Mouse (Mus musculus): Measurements from ENCODE around the gene Ccdc137. TPM values are rescaled to one million over a fixed set of nuclear protein-coding genes. Genes with fewer than 3 reads are reported as not detected.
"Not testable (repeated sequence)": the region's sequence is repeated elsewhere in the genome, so short reads cannot be mapped to it uniquely, and the experiment has no call there.

The Ccdc137 gene
- 13.3 and 18.2 TPM in 2 replicates for polyA plus RNA-seq (2015; fragmentation: Nextera tagmentation; extraction: Ambion mirVana)

DNA sequence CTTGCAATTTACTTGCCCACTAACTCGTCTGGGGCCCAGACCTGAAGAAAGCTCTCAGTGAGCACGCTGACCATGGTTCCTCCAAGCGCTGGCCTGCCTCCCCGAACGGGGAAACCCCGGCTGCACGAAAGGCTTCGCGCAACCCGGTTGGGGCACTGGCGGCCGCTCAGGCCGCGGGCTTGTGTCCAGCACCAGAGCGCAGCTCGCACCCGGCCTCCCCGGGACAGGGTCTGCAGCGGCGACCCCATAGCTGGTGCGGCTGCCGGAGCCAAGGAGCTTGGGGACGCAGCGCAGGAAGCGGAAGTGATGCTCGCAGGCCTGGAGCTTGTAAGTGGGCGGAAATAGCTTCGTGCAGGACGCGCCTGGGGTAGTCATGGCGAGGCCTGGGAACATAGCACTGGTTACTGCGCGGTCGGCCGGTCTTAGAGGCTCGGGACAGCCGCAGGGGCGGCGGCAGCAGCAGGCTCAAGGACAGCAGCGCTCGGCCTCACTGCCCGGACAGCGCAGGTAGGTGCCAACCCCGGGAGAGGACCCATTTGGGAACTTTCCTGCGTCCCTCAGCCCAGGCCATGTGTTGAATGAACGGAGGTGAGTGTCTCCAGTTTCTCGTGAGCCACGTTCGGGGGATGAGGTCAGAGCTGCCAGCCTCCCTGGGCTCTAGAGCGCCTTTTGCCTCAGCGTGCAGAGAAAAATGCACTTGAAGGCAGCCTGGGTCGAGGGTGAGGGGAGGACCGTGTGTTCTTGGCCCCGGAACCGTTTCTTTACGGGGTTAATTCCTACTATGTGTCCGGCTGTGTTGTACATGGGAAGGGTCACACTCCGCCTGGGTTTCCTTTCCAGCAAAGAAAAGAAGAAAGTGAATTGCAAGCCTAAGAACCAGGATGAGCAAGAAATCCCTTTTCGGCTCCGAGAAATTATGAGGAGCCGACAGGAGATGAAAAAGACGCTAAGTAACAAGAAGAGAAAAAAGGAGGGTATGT is at the start of gene Ccdc137, which contains the start of gene Oxld1:
Ccdc137 (plus strand) TSS at position 344 of the 980 bp plus-strand sequence.
Oxld1 (minus strand) TSS at position 297 of the 980 bp plus-strand sequence.
- ATAC-seq (ENCODE audit: low FRiP score, low TSS enrichment) = peak; percentile 84
- WGBS = 4% methylated on average over 60 of the region's 62 CpGs

DNA sequence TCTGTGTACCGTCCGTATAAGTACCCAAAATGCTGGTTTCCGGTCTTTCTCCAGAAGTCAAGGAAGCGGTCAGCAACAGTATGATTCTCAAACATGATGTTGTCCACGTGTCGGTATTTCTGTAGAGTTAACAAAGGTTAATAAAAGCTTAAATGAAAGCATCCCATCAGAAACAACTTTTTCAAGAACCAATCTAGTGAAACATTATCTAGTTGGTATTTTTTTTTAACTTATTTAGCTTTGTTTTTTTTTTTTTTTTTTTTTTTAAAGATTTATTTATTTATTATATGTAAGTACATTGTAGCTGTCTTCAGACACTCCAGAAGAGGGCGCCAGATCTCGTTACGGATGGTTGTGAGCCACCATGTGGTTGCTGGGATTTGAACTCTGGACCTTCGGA is 44.3 kb upstream of the Ccdc137 start:
- not testable (repeated sequence) for H3K9ac ChIP-seq (ENCODE audit: low read length); H3K27ac ChIP-seq (replicated peaks); H3K9me3 ChIP-seq (ENCODE audit: control insufficient read depth, low read length); H3K27me3 ChIP-seq (ENCODE audit: control insufficient read depth, insufficient read depth, low read length); ATAC-seq (ENCODE audit: low FRiP score, low TSS enrichment); DNase-seq (ENCODE audit: low spot score); H3K4me2 ChIP-seq (replicated peaks; ENCODE audit: low read depth); H3K4me3 ChIP-seq (ENCODE audit: low read depth, low read length); H3K4me1 ChIP-seq (replicated peaks; ENCODE audit: control insufficient read depth, insufficient read depth)
- WGBS = 96% methylated on average over 7 of the region's 10 CpGs
- H3K36me3 ChIP-seq (ENCODE audit: control insufficient read depth, insufficient read depth, low read length) = peaks cover 48% of the 10 kb centered on the region
- peak; percentile 11; the same call in 1 of the 2 replicates for TF ChIP-seq CTCF (IDR thresholded peaks at IDR 0.05; ENCODE audit: low read depth)

More for the DNA sequence above, at the start of gene Ccdc137, which contains the start of gene Oxld1:
- H3K9me3 ChIP-seq (ENCODE audit: control insufficient read depth, low read length) = no peaks in the 10 kb centered on the region
- no peaks in the 10 kb centered on the region for H3K27me3 ChIP-seq (ENCODE audit: control insufficient read depth, insufficient read depth, low read length)
- H3K9ac ChIP-seq (ENCODE audit: low read length) = peak within 1 kb of the TSS; percentile 92
- H3K4me2 ChIP-seq (replicated peaks; ENCODE audit: low read depth) = peak within 1 kb of the TSS; percentile 94
- H3K4me3 ChIP-seq (ENCODE audit: low read depth, low read length) = peak within 1 kb of the TSS; percentile 92
- H3K4me1 ChIP-seq (replicated peaks; ENCODE audit: control insufficient read depth, insufficient read depth) = 0 out of 2 replicates have a peak, but pooled peaks cover 4% of the 10 kb centered on the region
- DNase-seq (ENCODE audit: low spot score) = peak; percentile 87
- TF ChIP-seq EP300 (optimal IDR thresholded peaks at IDR 0.05) (no peak), CTCF (IDR thresholded peaks at IDR 0.05; ENCODE audit: low read depth) (no peak)
- H3K36me3 ChIP-seq (ENCODE audit: control insufficient read depth, insufficient read depth, low read length) = no peaks in the 10 kb centered on the region
- H3K27ac ChIP-seq (replicated peaks) = peak within 1 kb of the TSS; percentile 85

DNA sequence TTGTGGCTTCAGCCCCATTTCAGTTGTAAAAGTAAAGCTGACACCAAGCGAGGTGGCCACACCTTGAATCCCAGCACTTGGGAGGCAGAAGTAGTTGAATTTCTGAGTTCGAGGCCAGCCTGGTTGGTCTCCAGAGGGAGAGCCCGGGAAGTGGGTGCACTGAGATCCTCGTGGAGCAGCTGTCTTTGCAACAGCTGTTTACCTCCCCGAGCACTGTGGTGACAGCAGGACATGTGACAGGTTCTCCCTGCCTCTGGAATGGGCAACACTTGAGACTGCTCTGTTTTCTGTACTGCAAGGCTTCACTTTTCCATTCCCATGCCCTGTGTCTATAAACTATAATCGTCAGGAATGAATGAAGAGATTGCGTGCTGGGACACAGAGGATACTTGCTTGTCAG is 40.1 kb upstream of the Ccdc137 start:
- no peaks in the 10 kb centered on the region for H3K9me3 ChIP-seq (ENCODE audit: control insufficient read depth, low read length)
- no peak overlapping the region for H3K27ac ChIP-seq (replicated peaks)
- no peak overlapping the region for H3K9ac ChIP-seq (ENCODE audit: low read length)
- no peak overlapping the region for H3K4me2 ChIP-seq (replicated peaks; ENCODE audit: low read depth)
- H3K4me3 ChIP-seq (ENCODE audit: low read depth, low read length) = no peak overlapping the region
- H3K27me3 ChIP-seq (ENCODE audit: control insufficient read depth, insufficient read depth, low read length) = no peaks in the 10 kb centered on the region
- no peaks in the 10 kb centered on the region for H3K4me1 ChIP-seq (replicated peaks; ENCODE audit: control insufficient read depth, insufficient read depth)
- ATAC-seq (ENCODE audit: low FRiP score, low TSS enrichment) = no peak
- TF ChIP-seq EP300 (optimal IDR thresholded peaks at IDR 0.05) = no peak
- TF ChIP-seq CTCF (IDR thresholded peaks at IDR 0.05; ENCODE audit: low read depth) = no peak
- no peak for DNase-seq (ENCODE audit: low spot score)
- peaks cover 37% of the 10 kb centered on the region for H3K36me3 ChIP-seq (ENCODE audit: control insufficient read depth, insufficient read depth, low read length)
- WGBS = 84% methylated on average over 7 of the region's 7 CpGs

DNA sequence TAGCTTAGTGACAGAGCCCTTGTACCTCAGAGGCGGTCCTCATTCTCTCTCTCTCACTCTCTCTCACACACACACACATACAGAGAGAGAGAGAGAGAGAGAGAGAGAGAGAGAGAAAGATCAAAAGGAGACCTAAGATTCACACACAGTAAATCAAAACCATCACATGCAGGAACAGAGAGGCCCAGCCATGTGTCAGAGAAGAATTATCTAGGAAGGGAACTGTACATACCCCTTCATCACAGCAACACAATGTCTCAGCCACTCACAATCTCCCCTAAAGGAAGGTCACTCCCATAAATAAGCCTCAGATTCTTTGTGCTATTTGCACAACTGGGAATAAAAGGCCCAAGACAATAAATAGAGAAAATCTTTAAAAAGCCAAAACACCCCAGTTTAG is 39.3 kb upstream of the Ccdc137 start:
- Histone ChIP-seq H3K9ac (ENCODE audit: low read length) (no peak overlapping the region), H3K4me3 (ENCODE audit: low read depth, low read length) (no peak overlapping the region), H3K4me2 (replicated peaks; ENCODE audit: low read depth) (no peak overlapping the region), H3K27me3 (ENCODE audit: control insufficient read depth, insufficient read depth, low read length) (no peaks in the 10 kb centered on the region), H3K27ac (replicated peaks) (no peak overlapping the region), H3K36me3 (ENCODE audit: control insufficient read depth, insufficient read depth, low read length) (peaks cover 32% of the 10 kb centered on the region), H3K9me3 (ENCODE audit: control insufficient read depth, low read length) (no peaks in the 10 kb centered on the region), H3K4me1 (replicated peaks; ENCODE audit: control insufficient read depth, insufficient read depth) (no peaks in the 10 kb centered on the region)
- 79% methylated on average over 1 of the region's 1 CpGs for WGBS
- TF ChIP-seq CTCF (IDR thresholded peaks at IDR 0.05; ENCODE audit: low read depth) = no peak
- no peak for TF ChIP-seq EP300 (optimal IDR thresholded peaks at IDR 0.05)
- ATAC-seq (ENCODE audit: low FRiP score, low TSS enrichment) (no peak), DNase-seq (ENCODE audit: low spot score) (no peak)

DNA sequence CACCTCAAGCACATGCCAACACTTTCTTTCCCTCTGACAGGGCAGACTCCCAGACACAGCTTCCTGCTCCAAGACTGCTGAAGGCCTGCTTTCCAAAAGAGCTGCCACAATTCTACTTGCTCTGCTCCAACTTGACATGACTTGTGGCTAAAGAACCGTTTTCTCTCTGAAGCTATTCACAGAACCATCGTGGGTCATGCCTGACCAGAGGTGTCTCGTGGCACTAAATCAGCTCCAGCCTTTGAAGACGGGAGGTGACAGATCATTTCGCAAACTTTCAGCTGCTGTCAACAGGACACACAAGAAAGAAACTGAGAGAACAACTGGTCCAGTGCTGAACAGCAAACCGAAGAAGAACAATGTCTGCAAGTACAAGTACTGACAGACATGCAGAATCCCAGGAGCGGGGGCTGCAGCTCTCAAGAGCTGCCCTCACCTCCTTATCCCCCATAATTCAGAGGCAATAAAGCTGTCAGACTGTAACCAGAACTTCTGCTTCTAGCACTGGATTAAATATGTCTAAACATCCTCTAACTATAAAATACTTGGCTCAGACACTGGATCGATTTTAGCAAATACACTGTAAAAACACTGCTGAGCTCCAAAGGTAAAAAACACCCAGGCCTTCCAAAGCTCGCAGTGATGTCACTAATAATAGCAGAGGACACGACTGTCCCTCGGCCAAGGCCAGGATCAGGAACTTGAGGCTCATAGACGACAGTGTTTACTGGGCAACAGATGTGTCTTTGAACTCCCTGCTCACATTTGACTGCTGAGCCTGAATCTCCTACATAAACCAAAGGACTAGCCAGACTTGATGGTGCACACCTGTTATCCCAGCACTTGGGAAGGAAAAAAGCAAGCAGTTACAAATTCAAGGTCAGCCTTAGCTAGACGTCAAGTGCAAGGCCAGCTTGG is 35.0 kb upstream of the Ccdc137 start:
- Histone ChIP-seq H3K9me3 (ENCODE audit: control insufficient read depth, low read length) (no peaks in the 10 kb centered on the region), H3K27ac (replicated peaks) (no peak overlapping the region; the same call in 1 of the 2 replicates), H3K9ac (ENCODE audit: low read length) (no peak overlapping the region), H3K4me3 (ENCODE audit: low read depth, low read length) (no peak overlapping the region), H3K27me3 (ENCODE audit: control insufficient read depth, insufficient read depth, low read length) (no peaks in the 10 kb centered on the region), H3K4me1 (replicated peaks; ENCODE audit: control insufficient read depth, insufficient read depth) (no peaks in the 10 kb centered on the region), H3K36me3 (ENCODE audit: control insufficient read depth, insufficient read depth, low read length) (peaks cover 29% of the 10 kb centered on the region), H3K4me2 (replicated peaks; ENCODE audit: low read depth) (no peak overlapping the region)
- ATAC-seq (ENCODE audit: low FRiP score, low TSS enrichment) (peak; percentile 4; the same call in 1 of the 2 replicates), DNase-seq (ENCODE audit: low spot score) (no peak)
- 47% methylated on average over 13 of the region's 13 CpGs for WGBS
- no peak for TF ChIP-seq EP300 (optimal IDR thresholded peaks at IDR 0.05)
- TF ChIP-seq CTCF (IDR thresholded peaks at IDR 0.05; ENCODE audit: low read depth) = no peak
